Mouse (Mus musculus): ENCODE measurements around the gene Vamp1.

Gene Vamp1

DNA sequence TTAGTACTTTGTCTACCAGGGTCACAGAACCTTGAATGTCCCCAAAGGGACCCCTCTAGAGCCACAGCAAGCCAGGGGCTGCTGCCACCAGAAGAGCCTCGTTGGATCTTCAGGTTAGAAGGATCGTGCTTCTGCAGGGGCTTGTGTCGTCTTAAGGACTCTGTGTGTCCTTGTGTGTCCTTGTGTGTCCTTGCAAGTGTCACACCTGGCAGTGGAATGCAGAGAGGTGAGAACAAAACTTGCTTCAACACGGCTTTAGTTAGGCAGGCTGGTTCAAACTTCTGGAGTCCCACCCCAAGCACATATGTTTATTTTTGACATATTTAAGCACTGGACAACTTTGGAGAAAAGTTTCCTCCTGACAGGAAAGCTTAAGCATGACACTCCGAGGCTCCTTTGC lies 73.4 kb downstream of the Vamp1 start:
- no peak for DNase-seq (ENCODE audit: low spot score)

DNA sequence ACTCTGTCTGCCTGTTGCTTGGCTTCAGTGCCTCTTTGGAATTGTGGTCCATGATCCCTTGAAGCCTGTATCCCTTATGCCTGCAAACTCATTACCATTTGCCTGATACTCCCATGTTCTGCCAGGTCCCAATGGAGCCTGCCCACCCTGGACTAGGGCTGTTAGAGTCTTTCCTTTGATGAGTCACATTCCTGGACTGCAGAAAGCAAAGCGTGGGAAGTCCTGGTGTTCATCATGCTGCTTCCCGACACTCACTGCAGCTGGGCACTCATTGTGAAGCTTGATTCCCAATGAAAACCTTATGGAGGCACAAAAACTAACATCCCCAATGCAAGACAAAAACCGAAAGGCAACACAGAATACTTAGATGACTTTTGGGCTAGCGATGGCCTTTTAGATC lies 76.0 kb downstream of the Vamp1 start:
- DNase-seq (ENCODE audit: low spot score): no peak

DNA sequence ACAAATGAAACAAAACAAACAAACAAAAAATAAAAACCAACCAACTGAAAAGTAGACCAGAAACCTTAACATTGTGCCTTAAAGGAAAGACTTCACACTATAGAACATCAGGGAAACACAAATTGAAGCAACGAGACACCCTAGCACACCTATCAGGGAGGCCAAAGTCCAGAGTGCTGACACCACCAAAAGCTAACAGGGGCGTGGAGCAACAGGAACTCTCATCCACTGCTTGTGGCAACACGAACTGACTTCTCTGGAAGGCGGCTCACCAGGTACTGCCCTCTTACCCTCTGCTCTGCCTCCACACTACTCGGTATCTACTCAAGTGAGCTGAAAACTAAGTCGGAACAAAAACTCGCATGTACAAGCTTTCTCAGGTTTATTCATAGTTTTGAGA lies 76.9 kb downstream of the Vamp1 start:
- no peak for DNase-seq (ENCODE audit: low spot score)

DNA sequence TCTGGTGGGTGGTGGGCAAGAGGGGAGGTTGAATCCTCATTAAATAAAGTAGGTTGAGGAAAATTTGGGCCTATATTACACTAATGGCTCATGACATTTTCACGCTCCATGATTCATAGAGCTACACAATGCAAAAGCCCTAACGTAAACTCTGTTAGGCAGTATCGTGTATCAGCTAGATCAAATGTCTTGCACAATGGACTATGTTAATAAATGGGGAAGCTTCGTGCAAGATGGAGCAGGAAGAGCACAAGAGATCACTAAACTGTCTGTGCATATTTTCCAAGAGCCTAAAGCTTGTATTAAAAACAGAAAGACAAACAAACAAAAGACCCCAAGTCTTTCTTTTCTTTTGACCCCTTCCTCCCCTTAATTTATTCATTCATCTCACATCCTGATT lies 78.7 kb downstream of the Vamp1 start:
- DNase-seq (ENCODE audit: low spot score): no peak
